ENCODE assay signal across 25 mouse cellular contexts in genomic region chr10:108800776-108801175, GRCm38 (mm10).
"Had no signal": no experiment of that assay in that cellular context is flagged by ENCODE, and none has a peak within 500 bp of the region (broad histone marks: within the 10 kb centered on the region; RNA-seq: fewer than 3 reads in every experiment).

No protein-coding gene starts in this region.

- DNase-seq: gastrocnemius, adult 2 months; gastrocnemius, postnatal 10 days; gastrocnemius, postnatal 25 days; heart, adult 18-20 months; heart, postnatal 10 days; heart, postnatal 4 days; kidney, adult 18-20 months; kidney, adult 8-10 months; kidney, postnatal 14 days; kidney, postnatal 36 days; layer of hippocampus, postnatal 36 days; left cerebral cortex, postnatal 4 days; lung, adult 18-20 months had no signal

- H3K36me3 ChIP-seq: heart, embryonic 10.5 days; heart, embryonic 12.5 days; hindbrain, embryonic 10.5 days; hindbrain, embryonic 13.5 days; hindbrain, embryonic 15.5 days; intestine, embryonic 15.5 days; limb, embryonic 13.5 days; limb, embryonic 15.5 days; liver, embryonic 12.5 days had no signal

- H3K9me3 ChIP-seq: heart, embryonic 10.5 days; heart, embryonic 12.5 days; hindbrain, embryonic 10.5 days; hindbrain, embryonic 13.5 days; hindbrain, embryonic 15.5 days; intestine, embryonic 15.5 days; limb, embryonic 13.5 days; limb, embryonic 15.5 days; liver, embryonic 12.5 days had no signal

- H3K27me3 ChIP-seq: heart, embryonic 12.5 days; hindbrain, embryonic 13.5 days; hindbrain, embryonic 15.5 days; intestine, embryonic 15.5 days; limb, embryonic 13.5 days; limb, embryonic 15.5 days; liver, embryonic 12.5 days had no signal

- ATAC-seq: inflammation-experienced regulatory T-cells, adult 6 months; intestine, embryonic 15.5 days; intestine, postnatal 0 days; liver, embryonic 12.5 days had no signal

- H3K27ac ChIP-seq: gastrocnemius, adult 2 months; heart, embryonic 10.5 days; hindbrain, embryonic 10.5 days; hindbrain, embryonic 13.5 days; hindbrain, embryonic 15.5 days; intestine, embryonic 15.5 days; limb, embryonic 13.5 days; limb, embryonic 15.5 days; liver, embryonic 12.5 days; liver, embryonic 14.5 days had no signal

- H3K4me3 ChIP-seq: gastrocnemius, adult 2 months; heart, embryonic 10.5 days; heart, embryonic 12.5 days; hindbrain, embryonic 10.5 days; hindbrain, embryonic 13.5 days; hindbrain, embryonic 15.5 days; intestine, embryonic 15.5 days; limb, embryonic 13.5 days; limb, embryonic 15.5 days; liver, embryonic 12.5 days had no signal

- H3K4me2 ChIP-seq: heart, embryonic 12.5 days; hindbrain, embryonic 13.5 days; hindbrain, embryonic 15.5 days; intestine, embryonic 15.5 days; limb, embryonic 13.5 days; limb, embryonic 15.5 days; liver, embryonic 12.5 days had no signal

- H3K4me1 ChIP-seq: heart, embryonic 10.5 days; heart, embryonic 12.5 days; hindbrain, embryonic 10.5 days; hindbrain, embryonic 13.5 days; hindbrain, embryonic 15.5 days; intestine, embryonic 15.5 days; limb, embryonic 13.5 days; limb, embryonic 15.5 days; liver, embryonic 12.5 days had no signal

- H3K9ac ChIP-seq: heart, embryonic 12.5 days; hindbrain, embryonic 13.5 days; hindbrain, embryonic 15.5 days; intestine, embryonic 15.5 days; limb, embryonic 13.5 days; limb, embryonic 15.5 days; liver, embryonic 12.5 days; liver, embryonic 14.5 days had no signal
